Mouse (Mus musculus) kidney, postnatal 0 days (tissue): ENCODE results near the gene Rpa1. TPM values are rescaled to one million over a fixed set of nuclear protein-coding genes. Genes with fewer than 3 reads are reported as not detected.

ENCODE experiments used
- ATAC-seq: fragments of 200-750 bp; cut with Nextera tagmentation; replicated peaks from 2 replicates; pipeline ENCODE4 v1.8.0; 2017; ENCODE audit warnings: low read depth, moderate number of reproducible peaks, moderate TSS enrichment, moderate library complexity; ENCODE audit not compliant: low FRiP score
- DNase-seq: peaks from one replicate; pipeline ENCODE4 v3.0.0-alpha.2; 2016; ENCODE audit warnings: low spot score
- H3K27ac ChIP-seq: fragments of 300-500 bp; sonication (generic); 2 replicates; pipeline ENCODE4 v1.5.1; 2014; ENCODE audit warnings: mild to moderate bottlenecking
- H3K27me3 ChIP-seq: fragments of 300-500 bp; sonication (generic); 2 replicates; pipeline ENCODE4 v1.6.1; 2014; ENCODE audit warnings: low read length, mixed read lengths; ENCODE audit not compliant: insufficient read depth
- H3K36me3 ChIP-seq: fragments of 300-500 bp; sonication (generic); 2 replicates; pipeline ENCODE4 v1.6.1; 2014; ENCODE audit warnings: low read length, mixed read lengths; ENCODE audit not compliant: insufficient read depth
- H3K4me1 ChIP-seq: fragments of 300-500 bp; sonication (generic); replicated peaks from 2 replicates; pipeline ENCODE4 v1.6.1; 2014; ENCODE audit warnings: antibody characterized with exemption, low read length, mixed read lengths; ENCODE audit not compliant: insufficient read depth
- H3K4me2 ChIP-seq: fragments of 300-500 bp; sonication (generic); 2 replicates; pipeline ENCODE4 v1.6.1; 2014; ENCODE audit warnings: mild to moderate bottlenecking, low read length, moderate library complexity, mixed read lengths
- H3K4me3 ChIP-seq: fragments of 300-500 bp; sonication (generic); replicated peaks from 2 replicates; pipeline ENCODE4 v1.5.1; 2014; ENCODE audit warnings: low read depth, low read length
- H3K9ac ChIP-seq: fragments of 300-500 bp; sonication (generic); 2 replicates; pipeline ENCODE4 v1.6.1; 2014; ENCODE audit warnings: low read depth, low read length
- H3K9me3 ChIP-seq: fragments of 300-500 bp; sonication (generic); replicated peaks from 2 replicates; pipeline ENCODE4 v1.6.1; 2016; ENCODE audit warnings: low read length, inconsistent platforms, mixed read lengths
- CTCF ChIP-seq: IDR thresholded peaks from 2 replicates; pipeline ENCODE4 v1.5.1; 2016; ENCODE audit warnings: antibody characterized with exemption, low read depth, mild to moderate bottlenecking, moderate library complexity
- WGBS: fragments of 180-500 bp; shearing (Covaris S2); extraction: QIAGEN DNeasy Blood & Tissue Kit; methylation state at CpG from one replicate; pipeline ENCODE4 v1.1.7; 2014; 5-methylcytosine and 5-hydroxymethylcytosine counted together
- polyA plus RNA-seq: library from polyadenylated mRNA; unstranded; fragments of >200 nt; fragmentation: Nextera tagmentation; extraction: Ambion mirVana; gene quantifications from 2 replicates; pipeline ENCODE4 v1.2.1, GENCODE M21; 2015

Gene Rpa1
- polyA plus RNA-seq, 1 experiment from 2014 or later: 70.7 TPM

DNA sequence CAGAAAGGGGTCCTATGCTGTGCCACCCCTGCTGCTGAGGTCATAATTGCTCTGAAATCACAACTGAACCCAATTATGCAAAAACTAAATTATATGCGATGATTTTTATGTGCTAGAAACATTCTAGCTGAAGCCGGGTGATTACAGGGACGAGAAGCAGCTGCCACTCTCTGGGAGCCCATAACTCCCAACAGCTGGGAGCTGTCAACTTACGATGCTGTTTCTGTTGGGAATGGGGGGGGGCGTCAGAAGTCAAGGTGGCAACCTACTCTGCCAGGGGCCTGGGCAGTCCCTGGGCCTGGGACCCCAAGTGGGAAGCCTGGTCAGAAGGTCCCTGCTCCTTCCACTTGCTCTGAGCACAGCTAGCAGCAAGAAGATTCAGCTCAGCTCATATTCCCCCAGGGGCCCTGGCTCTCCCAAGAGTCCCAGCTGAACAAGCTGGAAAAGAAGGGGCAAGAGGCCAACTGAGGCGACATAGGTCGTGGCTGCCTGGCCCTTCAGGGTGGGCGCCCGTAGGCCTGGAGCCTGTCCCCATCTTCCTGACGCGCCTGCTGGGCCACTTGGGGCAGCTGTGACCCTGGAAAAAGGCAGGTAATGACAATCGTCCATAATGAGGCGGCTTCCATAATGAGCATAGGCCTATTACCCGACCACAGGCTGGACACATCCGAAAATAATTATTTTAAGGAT is 84.7 kb downstream of the Rpa1 start:
- Histone ChIP-seq H3K4me2 (no peak overlapping the region), H3K4me3 (no peak overlapping the region), H3K4me1 (peaks cover 18% of the 10 kb centered on the region; the same call in 1 of the 2 replicates), H3K27ac (peak overlapping the region; percentile 48; the same call in 1 of the 2 replicates), H3K27me3 (no peaks in the 10 kb centered on the region), H3K9me3 (no peaks in the 10 kb centered on the region), H3K9ac (no peak overlapping the region), H3K36me3 (no peaks in the 10 kb centered on the region)
- 53% methylated on average over 15 of the region's 15 CpGs for WGBS
- TF ChIP-seq CTCF: no peak
- ATAC-seq: no peak
- DNase-seq: peak; percentile 52

DNA sequence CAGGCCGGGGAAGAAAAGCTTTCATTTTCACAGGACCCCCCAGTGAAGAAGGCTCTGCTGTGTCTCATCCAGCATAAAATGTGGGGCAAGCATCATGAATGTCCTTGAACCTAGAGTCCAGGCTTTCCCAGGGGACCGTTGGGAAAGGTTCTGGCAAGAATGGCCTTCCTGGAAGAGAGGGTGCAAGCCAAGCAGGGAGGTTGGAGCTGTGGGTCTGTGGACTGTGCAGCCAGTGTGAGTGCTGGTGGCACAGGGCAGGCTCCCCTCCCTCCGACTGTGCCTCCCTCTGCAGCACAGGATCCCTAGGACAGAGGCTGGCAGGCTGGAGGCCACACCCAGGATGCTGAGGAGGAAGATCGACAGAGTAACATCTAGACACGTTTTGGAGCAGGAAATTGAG is 85.3 kb downstream of the Rpa1 start:
- ATAC-seq (no peak), DNase-seq (no peak)
- peaks cover 18% of the 10 kb centered on the region; the same call in 1 of the 2 replicates for H3K4me1 ChIP-seq
- TF ChIP-seq CTCF: no peak
- no peak overlapping the region for H3K4me2 ChIP-seq
- no peaks in the 10 kb centered on the region for H3K36me3 ChIP-seq
- H3K27ac ChIP-seq: peak overlapping the region; percentile 48; the same call in 1 of the 2 replicates
- H3K9ac ChIP-seq: no peak overlapping the region
- H3K27me3 ChIP-seq: no peaks in the 10 kb centered on the region
- 29% methylated on average over 5 of the region's 5 CpGs for WGBS
- H3K9me3 ChIP-seq: no peaks in the 10 kb centered on the region
- no peak overlapping the region for H3K4me3 ChIP-seq

- ATAC-seq: no peak
- TF ChIP-seq CTCF: no peak
- DNase-seq: no peak
- WGBS: 78% methylated on average over 3 of the region's 3 CpGs
- no peak overlapping the region for H3K4me2 ChIP-seq
- no peaks in the 10 kb centered on the region for H3K9me3 ChIP-seq
- no peaks in the 10 kb centered on the region for H3K27me3 ChIP-seq
- no peak overlapping the region for H3K9ac ChIP-seq
- no peaks in the 10 kb centered on the region for H3K36me3 ChIP-seq
- H3K4me3 ChIP-seq: no peak overlapping the region
- peaks cover 18% of the 10 kb centered on the region; the same call in 1 of the 2 replicates for H3K4me1 ChIP-seq
- no peak overlapping the region for H3K27ac ChIP-seq
These were observed 85.9 kb downstream of the Rpa1 start for GRCm38 (mm10) chr11:75262181-75262580.

GRCm38 (mm10) chr11:75261730-75262129 is 86.4 kb downstream of the Rpa1 start:
- Histone ChIP-seq H3K4me1 (peaks cover 18% of the 10 kb centered on the region; the same call in 1 of the 2 replicates), H3K36me3 (no peaks in the 10 kb centered on the region), H3K27me3 (no peaks in the 10 kb centered on the region), H3K9me3 (no peaks in the 10 kb centered on the region), H3K27ac (no peak overlapping the region), H3K4me3 (no peak overlapping the region), H3K4me2 (no peak overlapping the region), H3K9ac (no peak overlapping the region)
- WGBS: 60% methylated on average over 4 of the region's 4 CpGs
- TF ChIP-seq CTCF: no peak
- no peak; the same call in 1 of the 2 replicates for ATAC-seq
- DNase-seq: no peak

- H3K9ac ChIP-seq: no peak overlapping the region
- no peak for DNase-seq
- WGBS: 91% methylated on average over 2 of the region's 2 CpGs
- no peak overlapping the region for H3K4me2 ChIP-seq
- H3K9me3 ChIP-seq: no peaks in the 10 kb centered on the region
- ATAC-seq: no peak
- no peak overlapping the region for H3K27ac ChIP-seq
- H3K27me3 ChIP-seq: no peaks in the 10 kb centered on the region
- TF ChIP-seq CTCF: no peak
- peaks cover 18% of the 10 kb centered on the region; the same call in 1 of the 2 replicates for H3K4me1 ChIP-seq
- H3K4me3 ChIP-seq: no peak overlapping the region
- no peaks in the 10 kb centered on the region for H3K36me3 ChIP-seq
These were observed 87.1 kb downstream of the Rpa1 start for GRCm38 (mm10) chr11:75261016-75261415.

- Histone ChIP-seq H3K4me2 (no peak overlapping the region), H3K4me3 (no peak overlapping the region), H3K27me3 (no peaks in the 10 kb centered on the region), H3K4me1 (peaks cover 10% of the 10 kb centered on the region; the same call in 1 of the 2 replicates), H3K27ac (no peak overlapping the region), H3K9me3 (no peaks in the 10 kb centered on the region), H3K36me3 (no peaks in the 10 kb centered on the region), H3K9ac (no peak overlapping the region)
- ATAC-seq: no peak
- DNase-seq: no peak
- WGBS: 73% methylated on average over 10 of the region's 10 CpGs
- no peak for TF ChIP-seq CTCF
These were observed 88.0 kb downstream of the Rpa1 start for GRCm38 (mm10) chr11:75259996-75260561.
